Mouse (Mus musculus): Measurements from ENCODE around the gene Six4. TPM values are rescaled to one million over a fixed set of nuclear protein-coding genes. Genes with fewer than 3 reads are reported as not detected.

The Six4 gene
- total RNA-seq, 2 experiments from 2014 or later = 0.69 to 0.74 TPM

Other genes starting within 250 kb of the Six4 start
- gene Six6, start 173.6 kb downstream of the Six4 start, total RNA-seq (2021) = not detected
- gene 4930447C04Rik, start 172.7 kb downstream of the Six4 start, total RNA-seq (2021) = 1 to 10 TPM; 4.2 to 6.2 TPM
- gene Six1, start 59.6 kb downstream of the Six4 start, total RNA-seq (2021) = under 1 TPM; 0.12 to 0.25 TPM
- gene Mnat1, start 10.3 kb upstream of the Six4 start, total RNA-seq (2021) = 10 to 100 TPM; 18.4 to 20.7 TPM
- 10 to 100 TPM in 1 of 2 experiments, 1 to 10 TPM in 1; 9.5 to 10.7 TPM for gene Trmt5, start 173.3 kb upstream of the Six4 start, total RNA-seq (2021)
- 10 to 100 TPM; 14.5 to 19.0 TPM for gene Slc38a6, start 173.3 kb upstream of the Six4 start, total RNA-seq (2021)

Measured in layer of hippocampus, postnatal 14 days (tissue).